Mouse (Mus musculus): ENCODE measurements around the gene Cdc26.

Gene Cdc26

GRCm38 (mm10) chr4:62398956-62399355 lies 9.5 kb downstream of the Cdc26 start:
- peak; percentile 93 for DNase-seq (ENCODE audit: inconsistent ontology term)

- no peak for DNase-seq (ENCODE audit: inconsistent ontology term)
Observed at GRCm38 (mm10) chr4:62397616-62398365, 10.7 kb downstream of the Cdc26 start.

GRCm38 (mm10) chr4:62395806-62396205 lies 12.6 kb downstream of the Cdc26 start:
- DNase-seq (ENCODE audit: inconsistent ontology term): no peak

- DNase-seq (ENCODE audit: inconsistent ontology term): no peak
Observed at GRCm38 (mm10) chr4:62393459-62393858, 15.0 kb downstream of the Cdc26 start.

- no peak for DNase-seq (ENCODE audit: inconsistent ontology term)
Observed at GRCm38 (mm10) chr4:62391892-62392291, 16.6 kb downstream of the Cdc26 start.

GRCm38 (mm10) chr4:62389592-62390512 lies 18.6 kb downstream of the Cdc26 start:
- no peak for DNase-seq (ENCODE audit: inconsistent ontology term)

GRCm38 (mm10) chr4:62385439-62385838 lies 23.0 kb downstream of the Cdc26 start:
- no peak for DNase-seq (ENCODE audit: inconsistent ontology term)

- no peak for DNase-seq (ENCODE audit: inconsistent ontology term)
Observed at GRCm38 (mm10) chr4:62384159-62384558, 24.3 kb downstream of the Cdc26 start.

- no peak for DNase-seq (ENCODE audit: inconsistent ontology term)
Observed at GRCm38 (mm10) chr4:62383752-62384151, 24.7 kb downstream of the Cdc26 start.

- DNase-seq (ENCODE audit: inconsistent ontology term): no peak
Observed at GRCm38 (mm10) chr4:62383207-62383606, 25.2 kb downstream of the Cdc26 start.

- no peak for DNase-seq (ENCODE audit: inconsistent ontology term)
Observed at GRCm38 (mm10) chr4:62379724-62380381, 28.6 kb downstream of the Cdc26 start.

- DNase-seq (ENCODE audit: inconsistent ontology term): no peak
Observed at GRCm38 (mm10) chr4:62376123-62376522, 32.3 kb downstream of the Cdc26 start.

- no peak for DNase-seq (ENCODE audit: inconsistent ontology term)
Observed at GRCm38 (mm10) chr4:62374342-62374741, 34.1 kb downstream of the Cdc26 start.

- no peak for DNase-seq (ENCODE audit: inconsistent ontology term)
Observed at GRCm38 (mm10) chr4:62373668-62374067, 34.8 kb downstream of the Cdc26 start.

- no peak for DNase-seq (ENCODE audit: inconsistent ontology term)
Observed at GRCm38 (mm10) chr4:62372818-62373520, 35.5 kb downstream of the Cdc26 start.

GRCm38 (mm10) chr4:62372410-62372809 lies 36.0 kb downstream of the Cdc26 start:
- DNase-seq (ENCODE audit: inconsistent ontology term): no peak

GRCm38 (mm10) chr4:62369091-62369490 lies 39.4 kb downstream of the Cdc26 start:
- no peak for DNase-seq (ENCODE audit: inconsistent ontology term)

GRCm38 (mm10) chr4:62367586-62367985 lies 40.9 kb downstream of the Cdc26 start:
- DNase-seq (ENCODE audit: inconsistent ontology term): no peak

GRCm38 (mm10) chr4:62366291-62366690 lies 42.2 kb downstream of the Cdc26 start:
- DNase-seq (ENCODE audit: inconsistent ontology term): no peak

GRCm38 (mm10) chr4:62364299-62364698 lies 44.1 kb downstream of the Cdc26 start:
- DNase-seq (ENCODE audit: inconsistent ontology term): no peak

- no peak for DNase-seq (ENCODE audit: inconsistent ontology term)
Observed at GRCm38 (mm10) chr4:62362437-62362836, 46.0 kb downstream of the Cdc26 start.

- DNase-seq (ENCODE audit: inconsistent ontology term): no peak
Observed at GRCm38 (mm10) chr4:62361997-62362396, 46.4 kb downstream of the Cdc26 start.

Measured in Muller cell, postnatal 12 days (primary cell).